15 mouse cellular contexts compared by ENCODE assay signal in genomic region chr4:140930900-140931470, GRCm38 (mm10). TPM values are rescaled to one million over a fixed set of nuclear protein-coding genes. Genes with fewer than 3 reads are reported as not detected.
DNase-seq lines count a peak whose midpoint lies in the region; ATAC-seq and TF ChIP-seq lines count a peak whose summit lies in the region.
"Had no signal": no experiment of that assay in that cellular context is flagged by ENCODE, and none has a peak within 500 bp of the region (broad histone marks: within the 10 kb centered on the region; RNA-seq: fewer than 3 reads in every experiment).

No protein-coding gene starts in this region.

- peak; percentile 19; the same call in 1 of the 2 replicates for ATAC-seq in intestine, embryonic 15.5 days
- ATAC-seq: inflammation-experienced regulatory T-cells, adult 6 months had no signal

- DNase-seq in layer of hippocampus, adult 2 months (ENCODE audit: low spot score in 2 of 2), result no peak
- no peak for DNase-seq in layer of hippocampus, postnatal 10 days (ENCODE audit: low spot score in 2 of 2)
- DNase-seq in MEL-GATA-1-ER (ENCODE audit: extremely low read depth, low read depth), result peak; percentile 21
- peak; percentile 38 for DNase-seq in thymus, postnatal 25 days
- no peak for DNase-seq in urinary bladder, postnatal 10 days (ENCODE audit: low spot score)
- no peak for DNase-seq in Muller cell, postnatal 12 days (ENCODE audit: inconsistent ontology term)
- DNase-seq: adrenal gland, postnatal 10 days; heart, adult 11 months; heart, postnatal 10 days; kidney, postnatal 4 days had no signal

- H3K4me3 ChIP-seq in layer of hippocampus, adult 2 months, result no peak overlapping the region
- H3K4me3 ChIP-seq in intestine, embryonic 15.5 days (replicated peaks), result no peak overlapping the region
- H3K4me3 ChIP-seq: limb, embryonic 15.5 days; lung, embryonic 15.5 days had no signal

- no peaks in the 10 kb centered on the region for H3K9me3 ChIP-seq in intestine, embryonic 15.5 days
- H3K9me3 ChIP-seq: limb, embryonic 15.5 days; lung, embryonic 15.5 days had no signal

- no peaks in the 10 kb centered on the region for H3K27me3 ChIP-seq in intestine, embryonic 15.5 days (replicated peaks)
- H3K27me3 ChIP-seq: limb, embryonic 15.5 days; lung, embryonic 15.5 days had no signal

- no peak overlapping the region for H3K4me2 ChIP-seq in intestine, embryonic 15.5 days (replicated peaks)
- H3K4me2 ChIP-seq: limb, embryonic 15.5 days; lung, embryonic 15.5 days; midbrain, embryonic 11.5 days had no signal

- peak overlapping the region; percentile 92 for H3K27ac ChIP-seq in layer of hippocampus, adult 2 months
- no peak overlapping the region for H3K27ac ChIP-seq in intestine, embryonic 15.5 days
- H3K27ac ChIP-seq: limb, embryonic 15.5 days; lung, embryonic 15.5 days had no signal

- H3K36me3 ChIP-seq in intestine, embryonic 15.5 days, result no peaks in the 10 kb centered on the region
- H3K36me3 ChIP-seq: limb, embryonic 15.5 days; lung, embryonic 15.5 days had no signal

- no peak overlapping the region for H3K9ac ChIP-seq in intestine, embryonic 15.5 days
- H3K9ac ChIP-seq: limb, embryonic 15.5 days; lung, embryonic 15.5 days had no signal

- 59% methylated on average over 10 of the region's 10 CpGs for WGBS in intestine, embryonic 15.5 days

- TF ChIP-seq CTCF in layer of hippocampus, adult 2 months (conservative IDR thresholded peaks at IDR 0.05), result no peak

- H3K4me1 ChIP-seq in intestine, embryonic 15.5 days (replicated peaks), result peaks cover 7% of the 10 kb centered on the region; the same call in 1 of the 2 replicates
- H3K4me1 ChIP-seq: lung, embryonic 15.5 days had no signal

RNA-seq across cellular contexts. Expression of gene Padi2, which starts 24.8 kb away (rescaled TPM):
- 10 to 100 TPM; 20.2 to 26.5 TPM for total RNA-seq in layer of hippocampus, adult 2 months (2021)
- total RNA-seq in layer of hippocampus, postnatal 10 days (2021), result 1 to 10 TPM; 8.0 to 9.6 TPM
- 3.1 and 3.8 TPM in 2 replicates for polyA plus RNA-seq in intestine, embryonic 15.5 days (2015; fragmentation: Nextera tagmentation; extraction: Ambion mirVana)

RNA-seq across cellular contexts. Expression of gene Sdhb, which starts 30.0 kb away (rescaled TPM):
- 100 to 1,000 TPM; 170 to 183 TPM for total RNA-seq in layer of hippocampus, adult 2 months (2021)
- 100 to 1,000 TPM; 202 to 204 TPM for total RNA-seq in layer of hippocampus, postnatal 10 days (2021)
- polyA plus RNA-seq in intestine, embryonic 15.5 days (2015; fragmentation: Nextera tagmentation; extraction: Ambion mirVana), result 539 and 577 TPM in 2 replicates

RNA-seq across cellular contexts. Expression of gene Atp13a2, which starts 55.7 kb away (rescaled TPM):
- 100 to 1,000 TPM; 155 to 162 TPM for total RNA-seq in layer of hippocampus, adult 2 months (2021)
- total RNA-seq in layer of hippocampus, postnatal 10 days (2021), result 100 to 1,000 TPM; 233 to 238 TPM
- polyA plus RNA-seq in intestine, embryonic 15.5 days (2015; fragmentation: Nextera tagmentation; extraction: Ambion mirVana), result 29.8 and 35.7 TPM in 2 replicates

Comparison
In these comparisons a context has a peak if more than half of its experiments do, and no peak if none do; other contexts are left out.
1. DNase-seq: peak in MEL-GATA-1-ER (single experiment) and thymus, postnatal 25 days (single experiment); none in layer of hippocampus, adult 2 months (0 of 2), layer of hippocampus, postnatal 10 days (0 of 2), urinary bladder, postnatal 10 days (single experiment) and Muller cell, postnatal 12 days (single experiment).